Mouse (Mus musculus) liver, embryonic 14.5 days (tissue): ENCODE measurements around the gene Ltbp1.

Source experiments
- CTCF ChIP-seq: IDR thresholded peaks from 2 replicates; pipeline ENCODE4 v1.5.1; 2016; ENCODE audit warnings: antibody characterized with exemption, low read depth, control low read depth
- EP300 ChIP-seq: IDR thresholded peaks from 2 replicates; pipeline ENCODE4 v1.6.1; 2016; ENCODE audit warnings: antibody characterized with exemption, low read depth

- no peak for TF ChIP-seq CTCF
- TF ChIP-seq EP300: no peak
These were observed 9.4 kb downstream of the Ltbp1 start for GRCm38 (mm10) chr17:75014601-75015356.
